Mouse (Mus musculus): ENCODE data around the gene Pnp2.
"Not testable (repeated sequence)": the region's sequence is repeated elsewhere in the genome, so short reads cannot be mapped to it uniquely, and the experiment has no call there.

The Pnp2 gene

GRCm38 (mm10) chr14:50955942-50956508 is at the start of gene Pnp2:
Gene Pnp2, plus strand, starts transcription at chr14:50955992.
- in situ Hi-C loops (cut with MboI; ENCODE audit: unreplicated experiment in 2 of 2) = not testable (repeated sequence)

GRCm38 (mm10) chr14:50908126-50908525 is 47.7 kb upstream of the Pnp2 start:
- in situ Hi-C loops (cut with MboI; ENCODE audit: unreplicated experiment in 2 of 2) = no loop called here

DNA sequence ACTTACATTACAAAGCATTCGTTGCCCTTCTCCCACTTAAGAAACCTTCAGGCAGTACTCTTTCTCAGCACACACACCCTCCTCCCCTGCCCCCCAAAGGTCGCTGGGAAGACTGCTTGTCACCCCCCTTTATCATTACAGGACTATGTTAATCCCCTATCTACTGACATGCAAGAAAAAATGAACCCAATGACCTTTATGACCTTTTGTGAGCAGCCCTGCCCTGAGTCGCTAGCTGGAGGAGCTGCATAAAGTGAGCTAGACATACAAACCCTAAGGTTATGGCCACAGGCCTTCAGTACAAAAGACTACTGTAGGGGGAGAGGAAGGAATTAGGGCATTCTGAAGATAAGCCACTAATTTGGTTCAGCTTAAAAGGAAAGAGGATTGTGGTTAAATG is 44.4 kb upstream of the Pnp2 start:
- in situ Hi-C loops (cut with MboI; ENCODE audit: unreplicated experiment in 2 of 2) = no loop called here

DNA sequence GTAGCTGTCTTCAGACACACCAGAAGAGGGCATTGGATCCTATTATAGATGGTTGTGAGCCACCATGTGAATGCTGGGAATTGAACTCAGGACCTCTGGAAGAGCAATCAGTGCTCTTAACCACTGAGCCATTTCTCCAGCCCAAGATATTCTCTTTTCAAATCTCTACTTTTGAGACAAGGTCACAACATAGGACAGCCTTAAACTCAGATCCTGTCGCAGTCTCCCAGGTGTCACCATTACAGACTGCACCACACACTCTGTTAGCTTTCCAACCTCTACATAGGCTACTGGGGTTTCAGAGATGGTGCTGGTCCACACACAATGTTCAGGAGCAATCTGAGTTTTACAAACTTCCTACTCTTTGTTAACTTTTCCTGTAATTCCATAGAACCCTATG is 32.4 kb upstream of the Pnp2 start:
- in situ Hi-C loops (cut with MboI; ENCODE audit: unreplicated experiment in 2 of 2) = loop anchor here (5.0 to 10.0 kb wide), 4 partner anchors 46 to 141 kb away; partner anchors contain the start of genes Ccnb1ip1 (in 1 of the 2) and Parp2 (in 1 of the 2)

DNA sequence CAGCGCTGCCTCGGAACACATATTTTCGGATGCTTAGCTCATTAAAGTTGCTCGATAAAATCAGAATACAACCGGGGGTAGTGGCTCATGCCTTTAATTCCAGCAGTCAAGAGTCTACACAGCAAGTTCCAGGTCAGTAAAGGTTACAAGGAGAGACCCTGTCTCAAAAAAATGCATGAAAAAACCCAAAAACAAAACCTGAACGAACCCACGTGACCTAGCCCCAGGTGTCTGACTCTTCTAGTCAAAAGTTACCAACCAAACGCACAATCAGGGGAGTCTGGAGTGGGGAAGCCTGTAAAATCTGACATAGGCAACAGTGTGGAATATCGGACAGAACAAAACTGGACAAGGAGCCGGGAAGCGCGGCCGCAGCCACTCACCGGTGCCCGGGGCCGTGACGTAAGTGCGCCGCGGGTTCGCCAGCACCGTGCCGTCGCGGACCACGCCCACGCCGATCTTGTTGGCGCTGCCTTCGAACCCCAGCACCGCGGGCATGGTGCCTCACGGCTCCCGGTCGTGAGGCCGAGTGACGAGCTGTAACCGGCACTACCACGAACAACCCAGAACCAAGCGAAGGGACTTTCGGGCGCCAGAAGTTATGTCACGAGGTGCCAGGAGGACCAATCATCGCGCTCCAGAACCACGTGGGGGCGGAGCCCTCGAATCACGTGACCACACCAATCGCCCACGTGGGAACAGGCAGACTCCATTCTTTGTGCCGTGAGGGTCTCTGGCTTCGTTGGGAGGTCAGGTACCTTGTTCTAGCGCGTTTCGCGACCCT is 31.3 kb upstream of the Pnp2 start, which contains the start of the genes Osgep and Apex1:
Osgep (minus strand) TSS at position 613 of the 784 bp plus-strand sequence.
Apex1 (plus strand) TSS at position 688 of the 784 bp plus-strand sequence.
- in situ Hi-C loops (cut with MboI; ENCODE audit: unreplicated experiment in 2 of 2) = loop anchor here (5.0 to 10.0 kb wide), 4 partner anchors 47 to 140 kb away; partner anchors contain the start of genes Ccnb1ip1 (in 1 of the 2) and Parp2 (in 1 of the 2)

- in situ Hi-C loops (cut with MboI; ENCODE audit: unreplicated experiment in 2 of 2) = loop anchor here (10.0 kb wide), 2 partner anchors 121 to 139 kb away; partner anchors contain the start of genes Ccnb1ip1 (in 1 of the 2) and Parp2 (in 1 of the 2)
Measured at GRCm38 (mm10) chr14:50925111-50925920, 30.5 kb upstream of the Pnp2 start.

DNA sequence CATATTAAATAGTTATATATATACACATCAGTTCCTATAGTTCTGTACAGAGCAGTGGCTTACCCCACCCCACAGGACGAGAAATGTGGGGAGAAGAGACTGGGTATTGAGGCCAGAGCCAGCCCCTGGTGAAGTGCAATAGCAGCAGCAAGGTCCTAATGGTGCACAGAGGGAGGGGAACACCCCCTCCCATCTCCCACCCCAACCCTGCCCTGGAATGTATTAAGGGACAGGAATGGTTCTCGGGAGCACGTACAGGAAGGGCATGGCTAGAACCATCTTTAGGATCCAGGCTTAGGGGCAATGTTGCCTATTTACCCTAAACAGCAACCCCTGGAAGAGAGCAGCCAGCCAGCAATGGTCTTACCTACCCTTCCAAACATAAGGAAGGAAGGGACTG is 28.4 kb upstream of the Pnp2 start:
- in situ Hi-C loops (cut with MboI; ENCODE audit: unreplicated experiment in 2 of 2) = loop anchor here (10.0 kb wide), 2 partner anchors 123 to 137 kb away; partner anchors contain the start of genes Ccnb1ip1 (in 1 of the 2) and Parp2 (in 1 of the 2)

DNA sequence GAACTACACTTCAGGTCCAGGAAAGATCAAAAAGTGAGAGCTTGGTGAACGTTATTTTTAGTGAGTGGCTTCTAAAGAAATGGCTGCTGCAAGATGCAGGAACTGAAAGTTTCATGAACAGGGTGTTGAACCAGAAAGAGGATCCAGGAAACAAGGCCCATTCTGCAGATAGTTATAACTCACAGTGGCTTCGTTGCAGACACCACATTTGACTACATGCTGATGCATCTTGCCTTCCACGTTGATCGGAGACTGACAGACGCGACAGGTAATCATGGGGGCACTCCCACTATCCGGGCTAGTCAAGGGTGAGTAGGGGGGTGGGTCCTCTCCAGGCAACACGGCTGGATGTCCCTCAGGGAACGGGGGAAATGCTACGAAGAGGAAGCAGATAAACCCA is 25.8 kb upstream of the Pnp2 start:
- in situ Hi-C loops (cut with MboI; ENCODE audit: unreplicated experiment in 2 of 2) = loop anchor here (10.0 kb wide), 2 partner anchors 125 to 135 kb away; partner anchors contain the start of genes Ccnb1ip1 (in 1 of the 2) and Parp2 (in 1 of the 2)

DNA sequence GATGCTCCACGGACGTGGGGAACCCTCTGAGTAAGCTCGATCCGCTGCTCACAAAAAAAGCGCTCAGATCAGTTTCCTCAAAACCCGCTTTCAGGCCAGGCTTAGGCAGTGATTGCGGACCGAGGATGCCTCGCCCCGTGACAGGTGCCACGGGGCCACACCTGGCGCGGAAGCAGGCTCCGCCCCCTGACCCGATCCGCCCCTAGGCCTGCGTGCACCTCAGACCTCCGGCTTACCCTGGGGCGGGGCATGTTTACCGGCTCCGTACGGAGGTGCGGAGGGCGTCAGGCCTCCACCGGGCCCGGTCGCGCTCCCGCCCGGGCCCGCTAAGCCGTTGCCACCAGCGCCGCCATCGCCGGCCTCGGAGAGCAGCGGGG is 25.4 kb upstream of the Pnp2 start:
- in situ Hi-C loops (cut with MboI; ENCODE audit: unreplicated experiment in 2 of 2) = no loop called here

DNA sequence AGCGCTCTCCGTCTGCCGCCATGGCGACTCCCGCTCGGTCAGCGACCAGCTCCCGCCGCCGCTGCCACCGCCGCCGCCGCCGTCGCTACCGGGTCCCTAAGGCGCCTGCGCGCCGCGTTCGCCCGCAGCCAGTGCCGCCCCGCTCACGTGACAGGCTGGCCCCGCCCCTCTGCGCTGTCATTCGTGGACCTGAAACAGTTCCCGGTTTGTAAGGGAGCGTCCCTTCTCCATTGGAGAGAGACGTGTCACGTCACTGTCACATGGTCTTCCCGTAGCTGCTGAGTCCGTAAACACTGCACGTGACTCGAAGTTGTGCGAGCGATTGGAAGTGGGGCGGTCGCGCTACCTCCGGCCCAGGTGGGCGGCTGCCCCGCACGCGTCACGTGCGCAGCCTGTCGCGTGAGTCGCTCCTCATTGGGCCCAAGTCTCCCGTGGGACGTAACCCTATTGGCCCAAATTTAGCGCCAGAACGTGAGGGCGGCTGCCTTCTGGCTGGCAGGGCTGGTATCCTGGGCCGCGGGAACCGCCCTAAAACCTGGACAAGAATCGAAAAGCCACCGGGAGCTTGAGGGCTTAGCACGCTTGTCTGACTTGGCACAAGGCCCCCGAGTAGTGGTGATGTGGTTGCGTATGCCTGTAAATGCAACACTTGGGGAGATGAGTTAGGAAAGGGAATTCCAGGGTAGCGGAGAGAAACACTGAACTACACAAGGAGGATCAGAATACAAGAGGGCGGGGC is 24.9 kb upstream of the Pnp2 start, which contains the start of the genes Pip4p1 and Pnp:
Pip4p1 (minus strand) TSS at position 103 of the 739 bp plus-strand sequence.
Pnp (plus strand) TSS at position 329 of the 739 bp plus-strand sequence.
- in situ Hi-C loops (cut with MboI; ENCODE audit: unreplicated experiment in 2 of 2) = no loop called here

- in situ Hi-C loops (cut with MboI; ENCODE audit: unreplicated experiment in 2 of 2) = no loop called here
Measured at GRCm38 (mm10) chr14:50931493-50932020, 24.2 kb upstream of the Pnp2 start.

DNA sequence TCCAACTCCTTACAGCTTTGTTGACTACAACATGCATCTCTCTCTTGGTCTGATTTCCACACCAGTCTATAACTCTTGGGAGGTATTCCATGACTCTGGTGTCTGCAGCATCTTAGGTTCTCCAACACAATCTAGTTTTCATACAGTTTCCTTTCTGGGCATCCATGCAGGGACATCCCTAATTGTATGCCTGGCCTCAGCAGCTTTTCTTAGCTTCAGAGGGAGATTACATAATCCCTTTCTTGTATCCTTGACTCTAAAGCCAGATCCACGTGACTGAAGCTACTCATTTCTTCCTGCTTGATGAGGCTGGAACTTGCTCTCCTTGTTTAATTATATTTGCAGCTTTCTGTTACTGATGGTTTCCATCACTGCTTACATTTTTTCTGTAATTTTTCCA is 19.1 kb upstream of the Pnp2 start:
- in situ Hi-C loops (cut with MboI; ENCODE audit: unreplicated experiment in 2 of 2) = no loop called here

- in situ Hi-C loops (cut with MboI; ENCODE audit: unreplicated experiment in 2 of 2) = no loop called here
Measured at GRCm38 (mm10) chr14:50938119-50938908, 17.5 kb upstream of the Pnp2 start.

DNA sequence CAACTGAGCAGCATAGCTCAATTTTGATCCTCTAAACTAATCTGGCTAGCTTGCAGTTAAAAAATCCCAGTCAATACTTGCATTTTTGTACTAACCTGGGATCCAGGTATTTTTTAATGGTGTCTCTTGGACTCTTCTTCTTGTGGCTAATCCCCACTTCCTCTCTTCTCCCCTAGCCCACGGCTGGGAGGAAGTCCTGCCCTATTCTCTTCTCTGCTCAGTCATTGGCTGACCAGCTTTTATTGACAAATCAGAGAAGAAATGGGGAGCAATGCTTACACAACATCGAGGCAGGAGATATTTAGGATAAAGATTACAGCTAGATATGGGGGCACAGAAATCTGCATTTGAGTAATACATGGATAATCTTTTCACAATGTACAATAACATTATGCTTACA is 16.9 kb upstream of the Pnp2 start:
- in situ Hi-C loops (cut with MboI; ENCODE audit: unreplicated experiment in 2 of 2) = no loop called here

- in situ Hi-C loops (cut with MboI; ENCODE audit: unreplicated experiment in 2 of 2) = no loop called here
Measured at GRCm38 (mm10) chr14:50943932-50944667, 11.7 kb upstream of the Pnp2 start, which contains the start of gene Gm49342. Gene Gm49342, plus strand, starts transcription at chr14:50944517.

- in situ Hi-C loops (cut with MboI; ENCODE audit: unreplicated experiment in 2 of 2) = not testable (repeated sequence)
Measured at GRCm38 (mm10) chr14:50944668-50945033, 11.1 kb upstream of the Pnp2 start.

GRCm38 (mm10) chr14:50945081-50945480 is 10.7 kb upstream of the Pnp2 start:
- in situ Hi-C loops (cut with MboI; ENCODE audit: unreplicated experiment in 2 of 2) = not testable (repeated sequence)

- in situ Hi-C loops (cut with MboI; ENCODE audit: unreplicated experiment in 2 of 2) = not testable (repeated sequence)
Measured at GRCm38 (mm10) chr14:50945526-50945925, 10.3 kb upstream of the Pnp2 start.
